Mouse (Mus musculus): ENCODE data around the gene Pmpca.

DNA sequence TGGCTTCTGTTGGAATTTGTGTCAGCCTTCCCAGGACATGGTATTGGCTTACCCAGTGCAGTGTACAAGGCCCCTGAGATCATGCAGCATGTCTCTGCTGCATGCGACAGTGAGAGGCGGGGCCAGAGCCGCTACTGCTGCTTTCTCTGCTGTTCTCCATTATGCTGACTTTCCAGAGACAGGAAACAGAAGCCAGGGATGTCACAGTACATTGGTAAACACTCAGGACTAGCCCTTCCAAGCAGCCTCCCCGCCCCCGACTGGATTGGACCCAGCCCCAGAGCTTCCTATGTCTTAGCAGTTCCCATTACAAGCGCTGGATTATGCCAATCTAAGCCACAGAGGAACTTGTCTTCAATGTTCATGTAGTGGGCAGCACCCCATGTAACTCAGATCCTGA is 40.9 kb upstream of the Pmpca start:
- no peak for TF ChIP-seq CTCF (IDR thresholded peaks at IDR 0.05; ENCODE audit: insufficient read depth, low read length)
- no peak for TF ChIP-seq POLR2A (IDR thresholded peaks at IDR 0.05; ENCODE audit: borderline replicate concordance, extremely low read depth, low read depth, low read length)

Data from lung, adult 2 months (tissue).